Mouse (Mus musculus) c-Kit-positive CD71-negative TER-119-negative erythroid progenitor cells, embryonic 14.5 days (primary cell): ENCODE data around the gene Smg1.

Source experiments
- DNase-seq: peaks from one replicate; pipeline ENCODE4 v3.0.0-alpha.2; 2013; ENCODE audit warnings: low read depth

Gene Smg1

GRCm38 (mm10) chr7:118243453-118244385, at the start of gene Smg1:
Gene Smg1 (minus strand): TSS chr7:118243670.
- DNase-seq, result peak; percentile 99

- no peak for DNase-seq
Observed at GRCm38 (mm10) chr7:118283186-118283585, 39.7 kb upstream of the Smg1 start.

- no peak for DNase-seq
Observed at GRCm38 (mm10) chr7:118282543-118282942, 39.1 kb upstream of the Smg1 start.

GRCm38 (mm10) chr7:118279521-118279920, 36.1 kb upstream of the Smg1 start:
- peak; percentile 41 for DNase-seq

GRCm38 (mm10) chr7:118277335-118277910, 34.0 kb upstream of the Smg1 start:
- DNase-seq, result peak; percentile 62

- no peak for DNase-seq
Observed at GRCm38 (mm10) chr7:118276684-118277334, 33.3 kb upstream of the Smg1 start.

- no peak for DNase-seq
Observed at GRCm38 (mm10) chr7:118275265-118275664, 31.8 kb upstream of the Smg1 start.

- DNase-seq, result no peak
Observed at GRCm38 (mm10) chr7:118274851-118275250, 31.4 kb upstream of the Smg1 start.

- no peak for DNase-seq
Observed at GRCm38 (mm10) chr7:118274169-118274568, 30.7 kb upstream of the Smg1 start.

- no peak for DNase-seq
Observed at GRCm38 (mm10) chr7:118266099-118266498, 22.6 kb upstream of the Smg1 start.

GRCm38 (mm10) chr7:118263606-118264005, 20.1 kb upstream of the Smg1 start:
- DNase-seq, result no peak

- no peak for DNase-seq
Observed at GRCm38 (mm10) chr7:118262409-118262808, 18.9 kb upstream of the Smg1 start.

- no peak for DNase-seq
Observed at GRCm38 (mm10) chr7:118259676-118260305, 16.3 kb upstream of the Smg1 start.

GRCm38 (mm10) chr7:118258451-118258850, 15.0 kb upstream of the Smg1 start:
- no peak for DNase-seq

- DNase-seq, result no peak
Observed at GRCm38 (mm10) chr7:118256740-118257139, 13.3 kb upstream of the Smg1 start.

GRCm38 (mm10) chr7:118254460-118254859, 11.0 kb upstream of the Smg1 start:
- no peak for DNase-seq

- no peak for DNase-seq
Observed at GRCm38 (mm10) chr7:118254015-118254414, 10.5 kb upstream of the Smg1 start.

GRCm38 (mm10) chr7:118252979-118253378, 9.5 kb upstream of the Smg1 start:
- no peak for DNase-seq

GRCm38 (mm10) chr7:118252349-118252748, 8.9 kb upstream of the Smg1 start:
- DNase-seq, result no peak

- DNase-seq, result no peak
Observed at GRCm38 (mm10) chr7:118251392-118252170, 8.1 kb upstream of the Smg1 start.

- DNase-seq, result no peak
Observed at GRCm38 (mm10) chr7:118250482-118251160, 7.2 kb upstream of the Smg1 start.
